21 mouse cellular contexts compared by ENCODE assay signal in the genomic region with DNA sequence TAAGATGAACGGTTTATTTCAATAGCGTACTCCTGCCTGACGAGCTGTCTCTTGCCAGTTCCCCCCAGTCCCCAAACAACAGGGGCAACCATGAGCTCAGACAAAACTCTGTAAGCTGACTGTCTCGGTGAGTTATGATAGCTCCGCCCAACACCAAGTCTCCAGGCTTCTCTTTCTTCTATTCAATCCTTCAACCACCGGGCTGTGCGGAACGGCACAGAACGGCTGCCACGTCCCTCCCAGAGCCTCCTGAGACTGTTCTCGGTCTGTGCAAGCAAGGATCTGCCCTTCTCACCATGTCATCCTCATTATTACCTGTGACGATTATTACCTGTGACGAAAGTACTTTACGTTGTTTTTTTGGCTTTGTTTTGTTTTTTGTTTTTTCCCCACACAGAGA. TPM values are rescaled to one million over a fixed set of nuclear protein-coding genes. Genes with fewer than 3 reads are reported as not detected.
"Had no signal": no experiment of that assay in that cellular context is flagged by ENCODE, and none has a peak within 500 bp of the region (broad histone marks: within the 10 kb centered on the region; RNA-seq: fewer than 3 reads in every experiment).

No protein-coding gene starts in this region.

- H3K36me3 ChIP-seq: stomach, embryonic 15.5 days had no signal

- H3K4me3 ChIP-seq: myocyte; stomach, embryonic 15.5 days had no signal

- H3K4me2 ChIP-seq: stomach, embryonic 15.5 days had no signal

- H3K9ac ChIP-seq: stomach, embryonic 15.5 days had no signal

- H3K9me3 ChIP-seq: stomach, embryonic 15.5 days had no signal

- H3K27ac ChIP-seq: stomach, embryonic 15.5 days; stomach, postnatal 0 days had no signal

- DNase-seq: retina, postnatal 1 day; right cerebral cortex, postnatal 14 days; right cerebral cortex, postnatal 25 days; right cerebral cortex, postnatal 4 days; spleen, adult 18-20 months; thymus, adult 18-20 months; thymus, adult 2 months; thymus, postnatal 14 days; thymus, postnatal 25 days; thymus, postnatal 36 days; thymus, postnatal 4 days had no signal

RNA-seq across cellular contexts. Expression of a gene that starts 3.6 kb away (rescaled TPM):
- total RNA-seq: neutrophil, adult 5-6 weeks had no signal
- polyA plus RNA-seq: myocyte; small intestine, adult 2 months; spleen, adult 2 months; stomach, embryonic 14.5 days; testis, adult 2 months; urinary bladder, adult 2 months had no signal

RNA-seq across cellular contexts. Expression of a gene that starts 18.9 kb away (rescaled TPM):
- total RNA-seq: neutrophil, adult 5-6 weeks had no signal

RNA-seq across cellular contexts. Expression of a gene that starts 30.5 kb away (rescaled TPM):
- total RNA-seq: neutrophil, adult 5-6 weeks had no signal
- polyA plus RNA-seq: myocyte; small intestine, adult 2 months; spleen, adult 2 months; testis, adult 2 months; thymus, postnatal 0 days; urinary bladder, adult 2 months had no signal

RNA-seq across cellular contexts. Expression of a gene that starts 37.8 kb away (rescaled TPM):
- total RNA-seq: neutrophil, adult 5-6 weeks had no signal
